Mouse (Mus musculus): Measurements from ENCODE around the gene Katna1. TPM values are rescaled to one million over a fixed set of nuclear protein-coding genes. Genes with fewer than 3 reads are reported as not detected.
A peak's percentile ranks its signal among the peaks of the same experiment; 100 is the strongest.
"Not testable (repeated sequence)": the region's sequence is repeated elsewhere in the genome, so short reads cannot be mapped to it uniquely, and the experiment has no call there.

The Katna1 gene
- polyA plus RNA-seq, 1 experiment from 2014 or later = 29.6 TPM

DNA sequence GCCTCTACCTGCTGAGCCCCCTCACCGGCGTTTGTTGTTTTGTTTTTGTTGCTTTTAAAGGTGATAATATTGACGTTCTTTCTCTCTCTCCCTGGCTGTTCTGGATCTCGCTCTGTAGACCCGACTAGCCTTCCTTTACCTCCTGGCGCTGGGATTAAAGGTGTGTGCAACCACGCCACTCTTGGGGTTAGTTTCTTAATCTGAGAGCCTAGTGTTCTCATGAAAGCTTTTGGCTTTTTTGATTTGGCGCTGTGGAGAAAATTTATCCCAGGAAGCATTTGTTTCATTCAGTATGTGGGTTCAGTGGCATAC lies 657 bp downstream of the Katna1 start:
- H3K27me3 ChIP-seq = no peaks in the 10 kb centered on the region
- H3K4me1 ChIP-seq (replicated peaks) = peaks cover 24% of the 10 kb centered on the region
- H3K4me3 ChIP-seq (replicated peaks) = peak overlapping the region; percentile 76
- WGBS (ENCODE audit: insufficient replicate concordance) = 2% methylated on average over 8 of the region's 8 CpGs
- H3K27ac ChIP-seq (replicated peaks) = peak overlapping the region; percentile 82
- no peaks in the 10 kb centered on the region for H3K36me3 ChIP-seq (replicated peaks)
- H3K9ac ChIP-seq = peak overlapping the region; percentile 63
- no peaks in the 10 kb centered on the region for H3K9me3 ChIP-seq (replicated peaks)
- peak overlapping the region; percentile 90 for H3K4me2 ChIP-seq
- no peak for ATAC-seq (ENCODE audit: insufficient read depth)

DNA sequence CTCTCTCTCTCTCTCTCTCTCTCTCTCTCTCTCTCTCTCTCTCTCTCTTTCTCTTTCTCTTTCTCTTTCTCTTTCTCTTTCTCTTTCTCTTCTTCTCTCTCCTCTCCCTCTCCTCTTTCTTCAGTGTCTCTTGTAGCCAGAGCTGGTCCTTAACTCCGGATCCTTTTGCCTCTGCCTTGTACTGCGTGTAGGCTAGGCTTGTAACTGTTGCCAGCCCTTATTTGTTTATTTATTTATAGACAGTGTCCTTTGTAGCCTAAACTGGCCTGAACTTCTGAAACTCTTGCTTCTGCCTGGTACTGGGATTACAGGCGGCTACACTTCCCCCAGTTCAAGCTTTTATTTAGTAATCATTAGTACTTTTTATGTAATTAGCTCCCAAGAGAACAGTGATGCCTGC lies 1.2 kb downstream of the Katna1 start:
- Histone ChIP-seq H3K27ac (replicated peaks) (no peak overlapping the region), H3K27me3 (no peaks in the 10 kb centered on the region), H3K4me2 (peak overlapping the region; percentile 90), H3K9me3 (replicated peaks) (no peaks in the 10 kb centered on the region), H3K36me3 (replicated peaks) (no peaks in the 10 kb centered on the region), H3K9ac (peak overlapping the region; percentile 63), H3K4me1 (replicated peaks) (peaks cover 24% of the 10 kb centered on the region), H3K4me3 (replicated peaks) (peak overlapping the region; percentile 76)
- no peak for ATAC-seq (ENCODE audit: insufficient read depth)
- 16% methylated on average over 3 of the region's 3 CpGs for WGBS (ENCODE audit: insufficient replicate concordance)

DNA sequence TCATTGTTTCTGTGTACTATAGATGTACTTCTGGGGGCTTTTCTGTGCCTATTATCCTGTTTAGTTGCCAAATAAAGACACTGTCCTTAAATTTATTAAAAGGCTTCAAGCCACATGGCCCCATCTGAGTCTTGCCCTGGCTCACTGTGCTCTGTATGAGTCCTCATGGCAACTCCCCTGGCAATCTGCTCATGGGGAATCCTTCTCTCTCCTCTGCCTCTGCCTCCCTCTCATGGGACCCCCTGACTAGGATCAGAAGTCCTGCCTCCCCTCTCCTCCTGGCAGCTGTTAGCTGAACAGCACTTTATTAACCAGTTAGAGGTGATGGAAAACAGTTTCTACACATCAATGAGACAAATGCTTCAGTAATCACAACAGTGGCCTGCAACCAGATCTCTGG lies 5.8 kb downstream of the Katna1 start:
- no peak for ATAC-seq (ENCODE audit: insufficient read depth)
- H3K9ac ChIP-seq = no peak overlapping the region
- no peak overlapping the region for H3K27ac ChIP-seq (replicated peaks)
- H3K4me1 ChIP-seq (replicated peaks) = peaks cover 29% of the 10 kb centered on the region
- H3K4me3 ChIP-seq (replicated peaks) = no peak overlapping the region
- no peaks in the 10 kb centered on the region for H3K36me3 ChIP-seq (replicated peaks)
- H3K9me3 ChIP-seq (replicated peaks) = no peaks in the 10 kb centered on the region
- H3K4me2 ChIP-seq = no peak overlapping the region
- H3K27me3 ChIP-seq = no peaks in the 10 kb centered on the region

DNA sequence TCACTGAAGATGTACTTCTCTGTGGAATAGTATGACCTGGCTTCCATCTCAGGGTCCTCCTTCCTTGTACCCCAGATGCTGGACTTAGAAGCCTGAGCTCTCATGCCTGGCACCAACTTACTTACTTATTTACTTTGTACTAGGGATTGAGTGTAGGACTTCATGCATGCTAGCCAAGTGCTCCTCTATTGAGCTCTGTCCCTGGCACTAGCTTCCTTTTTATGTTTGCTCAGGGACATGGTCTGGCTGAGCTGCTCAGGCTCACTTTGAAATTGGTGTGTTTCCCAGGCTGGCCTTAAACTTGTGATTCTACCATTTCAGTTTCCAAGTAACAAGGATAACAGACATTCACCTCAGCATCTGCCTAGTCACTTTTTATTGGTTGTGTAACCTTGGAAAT lies 11.3 kb downstream of the Katna1 start:
- Histone ChIP-seq H3K4me2 (no peak overlapping the region), H3K9ac (no peak overlapping the region), H3K27me3 (no peaks in the 10 kb centered on the region), H3K36me3 (replicated peaks) (peaks cover 11% of the 10 kb centered on the region), H3K4me1 (replicated peaks) (peaks cover 24% of the 10 kb centered on the region), H3K4me3 (replicated peaks) (no peak overlapping the region), H3K27ac (replicated peaks) (no peak overlapping the region), H3K9me3 (replicated peaks) (no peaks in the 10 kb centered on the region)
- ATAC-seq (ENCODE audit: insufficient read depth) = no peak

DNA sequence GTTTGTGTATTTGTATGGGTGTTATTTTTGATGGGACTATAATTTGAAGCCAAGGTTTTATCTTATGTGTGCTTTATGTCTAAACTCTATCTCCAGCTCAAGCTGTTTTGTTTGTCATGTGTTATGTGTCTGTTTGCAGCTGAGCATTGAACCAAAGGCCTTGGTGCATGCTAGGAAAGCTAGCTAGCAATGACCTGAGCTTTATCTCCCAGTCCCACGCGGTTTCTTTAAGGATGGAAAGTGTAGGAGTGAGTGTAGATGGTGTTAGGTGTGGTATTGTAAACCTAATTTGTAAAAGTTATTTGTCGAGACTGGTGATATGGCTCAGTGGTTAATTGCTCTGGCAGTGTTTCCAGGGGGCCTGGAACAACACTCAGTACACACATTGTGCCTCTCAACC lies 12.1 kb downstream of the Katna1 start:
- H3K9me3 ChIP-seq (replicated peaks) = no peaks in the 10 kb centered on the region
- H3K4me1 ChIP-seq (replicated peaks) = peaks cover 24% of the 10 kb centered on the region
- no peaks in the 10 kb centered on the region for H3K27me3 ChIP-seq
- H3K4me3 ChIP-seq (replicated peaks) = no peak overlapping the region
- ATAC-seq (ENCODE audit: insufficient read depth) = peak; percentile 58; the same call in 1 of the 2 replicates
- H3K4me2 ChIP-seq = no peak overlapping the region
- 34% methylated on average over 3 of the region's 3 CpGs for WGBS (ENCODE audit: insufficient replicate concordance)
- no peak overlapping the region for H3K9ac ChIP-seq
- H3K36me3 ChIP-seq (replicated peaks) = peaks cover 15% of the 10 kb centered on the region
- H3K27ac ChIP-seq (replicated peaks) = peak overlapping the region; percentile 46; the same call in 1 of the 2 replicates

DNA sequence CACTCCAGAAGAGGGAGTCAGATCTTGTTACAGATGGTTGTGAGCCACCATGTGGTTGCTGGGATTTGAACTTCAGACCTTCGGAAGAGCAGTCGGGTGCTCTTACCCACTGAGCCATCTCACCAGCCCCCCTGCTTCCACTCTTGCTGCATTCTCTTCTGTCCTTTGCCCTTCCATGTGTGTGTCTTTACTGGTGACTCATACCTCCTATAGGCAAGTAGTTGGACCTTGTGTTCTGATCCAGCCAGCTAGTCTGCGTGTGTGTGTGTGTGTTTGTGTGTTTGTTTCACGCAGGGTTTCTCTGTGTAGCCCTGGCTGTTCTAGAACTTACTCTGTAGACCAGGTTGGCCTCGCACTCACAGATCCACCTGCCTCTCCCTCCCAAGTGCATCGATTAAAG lies 19.7 kb downstream of the Katna1 start:
- 87% methylated on average over 6 of the region's 6 CpGs for WGBS (ENCODE audit: insufficient replicate concordance)
- H3K4me3 ChIP-seq (replicated peaks); H3K9ac ChIP-seq; H3K4me1 ChIP-seq (replicated peaks); H3K4me2 ChIP-seq; ATAC-seq (ENCODE audit: insufficient read depth); H3K27ac ChIP-seq (replicated peaks); H3K9me3 ChIP-seq (replicated peaks); H3K27me3 ChIP-seq: not testable (repeated sequence)
- H3K36me3 ChIP-seq (replicated peaks) = peaks cover 62% of the 10 kb centered on the region

DNA sequence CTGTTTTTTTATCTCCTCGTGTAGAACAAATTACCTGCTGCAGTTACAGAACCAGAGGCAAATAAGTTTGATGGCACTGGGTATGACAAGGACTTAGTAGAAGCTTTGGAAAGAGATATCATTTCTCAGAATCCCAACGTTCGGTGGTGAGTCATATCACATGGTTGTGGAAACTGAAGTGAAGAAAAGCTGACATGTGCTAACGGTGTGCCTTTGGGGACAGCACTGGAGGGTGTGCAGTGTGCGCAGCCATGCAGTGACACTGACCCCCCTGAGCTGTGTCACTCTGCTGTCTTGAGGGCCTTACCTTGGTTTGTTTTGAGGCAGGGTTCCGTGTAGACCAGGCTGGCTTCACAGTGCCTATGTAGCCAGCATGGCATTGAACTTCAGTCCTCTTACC lies 23.0 kb downstream of the Katna1 start:
- 62% methylated on average over 6 of the region's 6 CpGs for whole genome bisulfite sequencing (ENCODE audit: insufficient replicate concordance)
- Histone ChIP-seq H3K36me3 (replicated peaks) (peaks cover 61% of the 10 kb centered on the region), H3K27me3 (no peaks in the 10 kb centered on the region), H3K9ac (no peak overlapping the region), H3K4me3 (replicated peaks) (no peak overlapping the region), H3K4me2 (no peak overlapping the region), H3K9me3 (replicated peaks) (no peaks in the 10 kb centered on the region), H3K4me1 (replicated peaks) (no peaks in the 10 kb centered on the region), H3K27ac (replicated peaks) (no peak overlapping the region)
- no peak for ATAC-seq (ENCODE audit: insufficient read depth)

DNA sequence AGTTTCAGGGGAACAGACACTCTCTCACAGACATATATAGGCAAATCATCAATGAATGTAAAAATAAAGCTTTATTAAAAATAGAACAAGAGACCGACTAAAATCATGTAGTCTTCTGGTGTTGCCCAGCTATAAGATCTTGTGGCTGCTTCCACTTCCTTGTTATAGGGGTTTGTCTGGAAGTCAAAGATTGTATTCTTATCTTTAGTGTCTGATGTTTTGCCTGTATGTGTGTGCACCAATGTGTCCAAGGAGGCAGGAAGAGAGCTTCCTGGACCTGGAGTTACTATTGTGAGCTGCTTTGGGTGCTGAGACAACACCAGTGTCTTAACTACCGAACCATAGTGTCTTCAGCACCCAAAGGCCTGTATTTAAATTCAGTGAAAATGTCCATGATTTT lies 31.7 kb downstream of the Katna1 start:
- no peak overlapping the region for H3K4me2 ChIP-seq
- no peak overlapping the region for H3K27ac ChIP-seq (replicated peaks)
- no peaks in the 10 kb centered on the region for H3K4me1 ChIP-seq (replicated peaks)
- WGBS (ENCODE audit: insufficient replicate concordance) = 30% methylated on average over 2 of the region's 2 CpGs
- H3K9me3 ChIP-seq (replicated peaks) = no peaks in the 10 kb centered on the region
- no peaks in the 10 kb centered on the region for H3K27me3 ChIP-seq
- no peak for ATAC-seq (ENCODE audit: insufficient read depth)
- peaks cover 51% of the 10 kb centered on the region for H3K36me3 ChIP-seq (replicated peaks)
- no peak overlapping the region for H3K4me3 ChIP-seq (replicated peaks)
- H3K9ac ChIP-seq = no peak overlapping the region

DNA sequence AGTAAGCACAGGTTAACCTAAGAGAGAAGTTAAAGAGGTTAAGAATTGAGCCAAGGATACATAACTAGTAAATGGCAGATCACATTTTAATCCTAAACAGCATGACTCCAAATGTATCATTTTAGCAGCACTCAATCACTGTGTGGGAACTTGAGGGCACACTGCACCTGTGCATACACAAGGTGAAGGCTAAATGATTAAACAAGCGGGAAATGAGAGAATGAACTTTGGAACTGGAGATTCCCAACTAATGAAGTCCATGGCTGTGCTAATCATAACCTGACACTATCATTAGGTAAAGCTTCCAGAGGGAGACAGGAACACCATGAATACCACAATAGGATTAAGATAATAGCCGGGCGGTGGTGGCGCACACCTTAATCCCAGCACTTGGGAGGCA lies 46.5 kb downstream of the Katna1 start:
- ATAC-seq (ENCODE audit: insufficient read depth) = no peak
- WGBS (ENCODE audit: insufficient replicate concordance) = 88% methylated on average over 4 of the region's 4 CpGs
- no peak overlapping the region for H3K27ac ChIP-seq (replicated peaks)
- no peak overlapping the region for H3K4me3 ChIP-seq (replicated peaks)
- H3K9ac ChIP-seq = no peak overlapping the region
- no peaks in the 10 kb centered on the region for H3K27me3 ChIP-seq
- H3K9me3 ChIP-seq (replicated peaks) = no peaks in the 10 kb centered on the region
- no peaks in the 10 kb centered on the region for H3K4me1 ChIP-seq (replicated peaks)
- H3K36me3 ChIP-seq (replicated peaks) = peaks cover 62% of the 10 kb centered on the region
- H3K4me2 ChIP-seq = no peak overlapping the region

DNA sequence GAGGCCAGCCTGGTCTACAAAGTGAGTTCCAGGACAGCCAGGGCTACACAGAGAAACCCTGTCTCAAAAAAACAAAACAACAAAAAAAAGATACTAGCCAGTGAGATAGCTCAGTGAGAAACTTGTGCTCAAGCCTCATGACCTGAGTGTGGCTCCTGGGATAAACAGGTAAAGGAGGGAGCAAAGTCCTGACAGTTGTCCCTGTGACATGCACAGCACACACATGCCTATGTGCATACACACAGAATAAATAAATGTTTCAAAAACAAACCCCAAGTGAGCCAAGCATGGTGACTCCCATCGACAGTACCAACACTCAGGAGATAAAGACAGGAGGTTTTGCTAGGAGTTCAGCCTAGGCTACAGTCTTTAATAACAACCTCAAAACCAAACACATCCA lies 47.0 kb downstream of the Katna1 start:
- 74% methylated on average over 1 of the region's 1 CpGs for WGBS (ENCODE audit: insufficient replicate concordance)
- H3K4me2 ChIP-seq = no peak overlapping the region

DNA sequence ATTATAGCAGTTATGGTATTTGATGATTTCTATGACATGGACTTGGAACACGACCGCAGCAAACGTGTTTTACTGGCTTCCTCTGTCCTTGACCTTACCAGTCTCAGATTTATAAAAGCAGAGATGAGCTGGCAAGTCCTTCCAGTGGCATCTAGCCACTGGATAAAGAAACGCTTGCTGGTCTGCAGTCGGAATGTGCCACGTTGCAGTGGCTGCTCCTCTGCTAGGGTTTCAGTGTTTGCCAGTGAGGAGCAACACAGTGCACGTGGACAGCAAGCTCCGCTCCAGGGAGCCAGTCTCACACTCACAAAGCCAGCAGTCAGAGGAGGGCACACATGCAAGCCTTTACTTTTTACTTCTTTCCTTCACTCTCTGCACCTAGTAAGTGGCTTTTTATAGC lies 49.6 kb downstream of the Katna1 start:
- H3K36me3 ChIP-seq (replicated peaks) = peaks cover 41% of the 10 kb centered on the region
- H3K27me3 ChIP-seq = no peaks in the 10 kb centered on the region
- no peak overlapping the region for H3K9ac ChIP-seq
- peaks cover 11% of the 10 kb centered on the region; the same call in 1 of the 2 replicates for H3K4me1 ChIP-seq (replicated peaks)
- H3K4me2 ChIP-seq = no peak overlapping the region
- no peak overlapping the region for H3K4me3 ChIP-seq (replicated peaks)
- 81% methylated on average over 8 of the region's 8 CpGs for WGBS (ENCODE audit: insufficient replicate concordance)
- H3K9me3 ChIP-seq (replicated peaks) = no peaks in the 10 kb centered on the region
- no peak for ATAC-seq (ENCODE audit: insufficient read depth)
- H3K27ac ChIP-seq (replicated peaks) = no peak overlapping the region

More for the DNA sequence above, 47.0 kb downstream of the Katna1 start:
- Histone ChIP-seq H3K27me3 (no peaks in the 10 kb centered on the region), H3K27ac (replicated peaks) (no peak overlapping the region), H3K4me1 (replicated peaks) (no peaks in the 10 kb centered on the region), H3K9ac (no peak overlapping the region), H3K36me3 (replicated peaks) (peaks cover 58% of the 10 kb centered on the region), H3K4me3 (replicated peaks) (no peak overlapping the region), H3K9me3 (replicated peaks) (no peaks in the 10 kb centered on the region)
- no peak for ATAC-seq (ENCODE audit: insufficient read depth)

DNA sequence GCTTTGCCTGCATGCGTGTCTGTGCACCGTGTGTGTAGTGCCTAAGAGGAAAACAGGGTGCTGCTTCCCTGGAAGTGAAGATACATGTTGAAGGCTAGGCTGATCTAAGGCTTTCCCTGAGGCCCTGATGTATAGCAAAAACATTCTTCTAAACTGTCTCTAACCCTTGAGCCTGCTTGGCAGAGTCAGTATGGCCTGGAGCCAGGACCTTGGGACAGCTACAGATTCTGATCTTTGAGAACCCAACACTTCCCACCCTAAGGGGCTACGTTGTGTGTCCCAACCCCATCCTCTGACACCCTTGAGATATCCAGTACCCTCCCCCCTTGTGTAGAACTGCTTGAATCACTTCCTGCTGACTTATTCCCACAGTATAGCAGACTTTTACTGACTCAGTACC lies 52.6 kb downstream of the Katna1 start:
- Histone ChIP-seq H3K4me3 (replicated peaks) (no peak overlapping the region), H3K4me2 (no peak overlapping the region), H3K27me3 (no peaks in the 10 kb centered on the region), H3K4me1 (replicated peaks) (peaks cover 18% of the 10 kb centered on the region), H3K36me3 (replicated peaks) (peaks cover 24% of the 10 kb centered on the region), H3K9ac (no peak overlapping the region), H3K9me3 (replicated peaks) (no peaks in the 10 kb centered on the region), H3K27ac (replicated peaks) (no peak overlapping the region)
- 80% methylated on average over 3 of the region's 3 CpGs for WGBS (ENCODE audit: insufficient replicate concordance)
- no peak for ATAC-seq (ENCODE audit: insufficient read depth)

Measured in liver, embryonic 15.5 days (tissue).